Mouse (Mus musculus) embryonic fibroblast, embryonic 13.5 days (primary cell): ENCODE results near the gene Galnt3.

ENCODE experiments used
- CTCF ChIP-seq: IDR thresholded peaks from 2 replicates; pipeline ENCODE4 v1.5.1; 2011; ENCODE audit warnings: mild to moderate bottlenecking, control low read depth, low read length, moderate library complexity, borderline replicate concordance; ENCODE audit not compliant: insufficient read depth
- POLR2A ChIP-seq: IDR thresholded peaks from 2 replicates; pipeline ENCODE4 v1.6.1; 2011; ENCODE audit warnings: low read depth, mild to moderate bottlenecking, control low read depth, low read length, moderate library complexity

DNA sequence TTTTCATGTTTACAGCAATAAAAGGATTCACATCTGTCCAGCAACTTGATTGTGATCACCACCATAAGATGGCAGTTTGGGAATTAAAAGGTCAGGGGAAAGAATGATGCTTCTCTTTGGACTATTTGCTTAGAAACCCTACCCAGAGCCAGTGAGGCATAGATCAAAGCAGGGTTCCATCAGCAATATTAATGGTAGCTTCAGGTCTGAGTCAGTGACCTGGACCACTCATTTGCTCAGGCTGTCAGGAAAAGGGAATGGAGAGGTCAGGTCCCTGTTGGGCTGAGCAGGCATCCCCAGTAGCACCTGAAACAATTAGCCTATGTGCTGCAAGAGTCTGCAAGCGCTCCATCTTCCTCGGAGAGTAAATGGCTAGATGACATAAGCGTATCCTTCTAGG lies 46.8 kb upstream of the Galnt3 start:
- TF ChIP-seq CTCF: no peak
- TF ChIP-seq POLR2A: no peak
